Mouse (Mus musculus): Measurements from ENCODE around the gene Dagla.

Gene Dagla

GRCm38 (mm10) chr19:10307941-10308340, 3.3 kb upstream of the Dagla start:
- DNase-seq (ENCODE audit: low spot score) = no peak

- no peak for DNase-seq (ENCODE audit: low spot score)
These were observed 2.7 kb upstream of the Dagla start for GRCm38 (mm10) chr19:10307351-10307750.

GRCm38 (mm10) chr19:10306521-10307243, 2.0 kb upstream of the Dagla start:
- DNase-seq (ENCODE audit: low spot score) = no peak

- DNase-seq (ENCODE audit: low spot score) = no peak
These were observed 963 bp upstream of the Dagla start for GRCm38 (mm10) chr19:10305640-10306039.

GRCm38 (mm10) chr19:10304395-10304794, 282 bp downstream of the Dagla start:
- no peak for DNase-seq (ENCODE audit: low spot score)

- DNase-seq (ENCODE audit: low spot score) = no peak
These were observed 1.8 kb downstream of the Dagla start for GRCm38 (mm10) chr19:10302852-10303251.

GRCm38 (mm10) chr19:10301866-10302356, 2.8 kb downstream of the Dagla start:
- no peak for DNase-seq (ENCODE audit: low spot score)

- DNase-seq (ENCODE audit: low spot score) = no peak
These were observed 3.4 kb downstream of the Dagla start for GRCm38 (mm10) chr19:10301263-10301662.

GRCm38 (mm10) chr19:10300809-10301208, 3.9 kb downstream of the Dagla start:
- no peak for DNase-seq (ENCODE audit: low spot score)

GRCm38 (mm10) chr19:10298268-10298667, 6.4 kb downstream of the Dagla start:
- no peak for DNase-seq (ENCODE audit: low spot score)

- DNase-seq (ENCODE audit: low spot score) = no peak
These were observed 7.6 kb downstream of the Dagla start for GRCm38 (mm10) chr19:10297041-10297503.

GRCm38 (mm10) chr19:10296306-10296705, 8.4 kb downstream of the Dagla start:
- no peak for DNase-seq (ENCODE audit: low spot score)

- no peak for DNase-seq (ENCODE audit: low spot score)
These were observed 9.8 kb downstream of the Dagla start for GRCm38 (mm10) chr19:10294631-10295562.

GRCm38 (mm10) chr19:10293987-10294386, 10.7 kb downstream of the Dagla start:
- no peak for DNase-seq (ENCODE audit: low spot score)

GRCm38 (mm10) chr19:10291896-10292490, 12.7 kb downstream of the Dagla start:
- DNase-seq (ENCODE audit: low spot score) = no peak

- DNase-seq (ENCODE audit: low spot score) = no peak
These were observed 14.3 kb downstream of the Dagla start for GRCm38 (mm10) chr19:10290153-10290945.

GRCm38 (mm10) chr19:10289609-10290150, 15.0 kb downstream of the Dagla start:
- no peak for DNase-seq (ENCODE audit: low spot score)

GRCm38 (mm10) chr19:10288125-10289040, 16.3 kb downstream of the Dagla start:
- DNase-seq (ENCODE audit: low spot score) = no peak

- no peak for DNase-seq (ENCODE audit: low spot score)
These were observed 18.2 kb downstream of the Dagla start for GRCm38 (mm10) chr19:10286458-10286872.

Measured in T-cell, adult 2 months (primary cell).